Mouse (Mus musculus) monocyte, adult 2 months (primary cell): Measurements from ENCODE around the gene Cpne5.
"Not testable (repeated sequence)": the region's sequence is repeated elsewhere in the genome, so short reads cannot be mapped to it uniquely, and the experiment has no call there.

Experiments used
- DNase-seq, 2 experiments: peaks; one replicate each; pipeline ENCODE4 v3.0.0; 2022; ENCODE audit warnings: low spot score in 2 of 2, low read depth in 1 of 2

The Cpne5 gene

DNA sequence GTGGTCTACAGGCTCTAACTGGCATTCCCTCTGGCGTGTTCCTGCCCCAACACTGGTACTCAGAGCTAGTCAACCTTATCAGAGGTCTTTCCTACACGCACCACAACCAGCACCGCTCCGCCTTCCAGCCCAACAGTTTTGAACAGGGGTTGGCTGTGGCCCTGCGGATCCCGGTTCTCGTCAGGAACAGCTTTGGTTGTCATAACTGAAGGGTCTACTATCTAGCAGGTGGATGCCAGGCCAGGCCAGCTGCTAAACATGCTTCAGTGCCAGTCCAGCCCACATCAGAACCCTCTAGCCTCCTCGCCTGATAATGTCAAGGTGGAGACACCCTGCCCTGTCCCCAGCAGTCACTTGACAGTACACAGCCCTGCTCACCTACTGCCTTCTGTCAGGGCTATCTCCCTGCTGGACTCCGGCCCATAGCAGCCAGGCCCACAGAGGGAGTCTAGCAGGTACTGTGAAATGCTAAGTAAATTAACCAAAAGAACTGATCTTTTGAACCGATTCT, 19.1 kb upstream of the Cpne5 start:
- no peak for DNase-seq

DNA sequence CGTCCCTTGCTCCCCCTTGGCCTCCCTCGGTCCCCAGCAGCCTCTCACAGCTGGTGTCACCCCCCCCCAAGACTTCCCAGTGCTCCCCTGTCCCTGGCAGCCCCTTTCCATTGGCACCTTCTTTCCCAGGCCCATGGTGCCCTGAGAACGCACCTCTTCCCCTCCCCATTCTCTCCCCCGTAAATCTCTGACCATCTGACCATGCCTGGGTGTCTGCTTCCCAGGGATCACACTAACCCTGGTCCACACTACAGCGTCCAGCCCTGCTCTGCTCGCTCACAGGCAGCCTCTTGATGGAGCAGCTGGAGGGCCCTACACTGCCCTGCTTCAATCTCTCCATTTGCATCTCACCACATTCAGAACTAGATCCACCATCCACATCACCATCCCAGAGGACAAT, 18.5 kb upstream of the Cpne5 start:
- no peak for DNase-seq

DNA sequence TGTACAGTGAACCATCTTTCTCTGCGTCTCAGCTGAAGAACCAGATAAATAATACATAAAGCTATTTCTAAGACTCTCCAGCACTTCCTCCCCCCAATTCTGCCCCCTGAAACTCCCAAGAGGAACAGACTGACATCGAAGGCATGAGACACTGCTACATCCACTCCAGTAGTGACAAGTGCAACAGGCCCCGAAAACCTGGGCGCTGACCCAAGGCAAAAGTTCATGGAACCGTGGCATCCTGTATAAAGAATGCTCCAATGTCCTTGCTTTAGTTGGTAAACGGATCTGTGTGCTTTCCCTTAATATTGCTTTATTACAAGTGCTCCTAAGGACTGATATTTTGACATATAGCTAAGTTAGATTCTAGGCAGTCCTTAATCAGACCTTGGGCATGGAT, 16.8 kb upstream of the Cpne5 start:
- DNase-seq: not testable (repeated sequence)

DNA sequence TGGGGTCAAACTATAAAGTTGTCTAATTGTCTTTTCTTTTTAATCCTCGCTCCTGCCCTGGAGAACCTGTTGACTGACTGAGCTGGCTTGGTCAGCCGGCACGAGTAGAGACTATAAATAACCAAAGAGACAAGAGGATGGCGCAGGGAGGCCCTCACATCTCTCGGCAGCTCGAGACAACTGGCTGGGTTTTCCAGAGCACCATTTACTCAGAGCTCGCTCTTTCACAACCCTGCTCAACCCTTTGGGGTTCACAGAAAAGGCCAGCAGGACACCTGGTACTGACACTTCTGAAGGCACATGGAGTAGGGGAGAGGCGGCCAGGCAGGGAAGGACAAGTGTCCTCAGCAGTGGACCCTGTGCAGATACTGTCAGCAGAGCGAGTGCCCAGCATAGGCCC, 15.7 kb upstream of the Cpne5 start:
- DNase-seq: no peak

DNA sequence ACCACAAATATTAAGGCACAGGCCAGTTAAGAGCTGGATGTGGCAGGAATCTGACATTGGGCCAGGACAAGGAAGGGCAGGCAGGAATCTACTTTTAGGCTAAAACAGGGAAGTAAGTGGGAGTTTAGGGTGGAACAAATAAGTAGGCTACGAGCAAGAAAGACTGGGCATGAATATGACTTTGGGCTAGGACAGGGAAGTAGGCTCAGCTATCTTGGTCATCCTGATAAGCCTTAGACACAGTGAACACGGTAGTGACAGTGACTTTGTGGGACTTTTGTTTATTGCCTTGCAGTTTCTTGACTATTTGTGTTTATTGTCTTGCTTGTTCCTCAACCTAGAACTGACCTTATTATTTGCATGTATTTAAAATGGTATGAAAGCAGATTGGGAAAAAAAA, 15.3 kb upstream of the Cpne5 start:
- DNase-seq: no peak

DNA sequence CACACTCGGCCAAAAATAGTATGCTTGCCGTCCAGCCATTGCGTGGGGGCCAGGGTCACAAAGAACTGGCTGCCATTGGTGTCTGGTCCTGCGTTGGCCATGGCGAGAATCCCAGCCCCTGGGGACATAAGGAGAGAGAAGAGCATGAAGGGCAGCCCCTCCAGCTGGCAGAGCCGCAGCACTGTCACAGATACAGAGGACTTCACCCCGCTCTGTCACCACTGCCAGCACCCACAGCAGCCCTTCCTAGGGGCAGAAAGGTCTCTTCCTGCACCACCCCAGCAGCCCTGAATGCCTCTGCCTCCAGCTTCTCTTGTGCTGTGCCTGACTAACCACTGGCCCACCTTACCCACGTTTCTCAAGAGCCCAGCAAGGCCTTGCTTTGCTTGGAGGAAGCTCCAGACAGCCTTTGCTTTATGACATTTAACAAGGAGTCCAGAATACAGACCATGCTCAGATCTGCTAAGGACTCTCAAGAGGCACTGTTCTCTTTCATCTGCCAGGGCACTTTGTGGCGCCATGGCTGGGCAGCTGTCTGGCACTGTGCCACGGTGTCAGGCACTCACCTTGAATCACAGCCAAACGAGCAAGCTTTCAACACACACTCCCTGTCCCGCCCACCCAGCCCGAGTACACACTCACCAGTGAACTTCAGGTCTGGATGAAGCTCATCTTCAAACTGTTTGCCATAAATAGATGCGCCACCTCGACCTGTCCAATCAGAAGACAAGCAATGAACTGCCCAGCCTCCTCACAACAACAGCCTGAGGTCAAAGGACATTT, 13.8 kb upstream of the Cpne5 start:
- no peak for DNase-seq

DNA sequence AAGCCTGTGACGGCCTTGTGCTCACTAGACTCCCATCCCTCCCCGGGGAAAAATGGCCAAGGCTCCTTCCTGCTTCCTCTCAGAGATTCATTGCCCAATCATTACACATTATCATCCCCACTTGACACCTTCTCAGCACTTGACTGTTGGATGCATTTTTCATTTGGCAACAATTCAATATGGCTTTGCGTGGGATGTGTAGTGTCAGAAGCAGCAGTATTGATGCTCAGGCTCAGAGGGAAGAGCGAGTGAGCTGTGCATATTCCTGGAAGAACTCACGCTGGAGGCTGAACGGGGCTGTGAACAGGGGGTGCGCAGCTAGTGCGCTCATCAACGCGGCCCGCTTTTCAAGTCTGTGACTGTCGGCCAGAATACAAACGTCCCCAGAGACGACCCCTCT, 13.0 kb upstream of the Cpne5 start:
- DNase-seq: not testable (repeated sequence)

DNA sequence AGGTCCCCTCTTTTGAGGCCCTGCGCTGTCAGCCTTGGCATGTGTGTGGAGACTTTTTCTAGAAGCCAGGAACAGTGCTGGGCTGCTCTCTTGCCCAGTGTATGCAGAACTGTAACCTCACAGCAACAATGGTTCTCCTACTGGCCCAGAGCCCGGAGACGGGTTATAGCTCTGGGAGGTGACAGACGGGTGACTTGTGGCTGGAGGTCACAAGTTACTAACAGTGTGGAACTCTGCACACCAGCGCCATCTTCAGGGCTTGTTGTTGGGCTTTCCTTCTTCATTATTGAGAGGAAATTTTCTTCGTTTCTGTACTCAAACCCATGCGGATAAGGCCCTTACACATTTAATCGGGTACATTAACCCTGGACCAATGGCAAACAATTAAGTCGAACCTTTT, 11.5 kb upstream of the Cpne5 start:
- DNase-seq: no peak

DNA sequence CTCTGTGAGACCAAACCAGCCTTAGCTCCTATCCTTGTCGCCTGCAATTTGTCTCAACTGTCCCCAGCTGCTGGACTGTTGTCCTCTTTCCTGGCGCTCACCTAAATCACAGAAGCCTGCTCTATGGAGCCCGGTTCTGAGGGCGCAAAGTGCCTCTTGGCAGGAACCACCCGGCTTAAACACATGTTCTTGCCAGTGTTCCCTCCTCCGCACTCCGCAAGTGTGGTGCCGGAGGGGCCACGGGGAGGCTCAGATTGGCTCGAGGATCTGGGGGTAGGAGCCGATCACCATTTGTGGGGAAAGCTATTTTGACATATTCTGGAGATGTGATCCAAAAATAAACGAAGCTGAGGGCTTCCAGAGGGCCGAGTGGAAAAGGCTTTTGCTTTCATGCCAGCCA, 9.9 kb upstream of the Cpne5 start:
- DNase-seq: no peak

DNA sequence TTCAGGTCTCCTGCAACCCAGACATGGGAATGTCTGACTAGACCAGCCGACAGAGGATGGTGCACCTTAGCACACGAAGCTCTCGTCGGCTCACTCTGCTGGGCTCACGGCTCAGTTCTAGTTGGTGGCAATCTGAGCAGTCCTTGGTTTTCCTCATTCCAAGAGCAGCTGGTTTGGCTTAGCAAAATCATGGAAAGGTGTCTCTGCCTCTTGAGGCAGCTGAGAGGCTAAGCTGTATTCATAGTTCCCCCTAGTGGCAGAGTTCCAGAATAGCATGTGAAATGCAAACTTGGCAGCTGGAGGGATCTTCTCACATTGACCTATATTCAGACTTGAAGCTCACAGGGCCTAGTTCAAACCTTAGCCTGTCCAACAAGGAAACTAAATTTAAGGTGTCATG, 8.6 kb upstream of the Cpne5 start:
- no peak for DNase-seq

DNA sequence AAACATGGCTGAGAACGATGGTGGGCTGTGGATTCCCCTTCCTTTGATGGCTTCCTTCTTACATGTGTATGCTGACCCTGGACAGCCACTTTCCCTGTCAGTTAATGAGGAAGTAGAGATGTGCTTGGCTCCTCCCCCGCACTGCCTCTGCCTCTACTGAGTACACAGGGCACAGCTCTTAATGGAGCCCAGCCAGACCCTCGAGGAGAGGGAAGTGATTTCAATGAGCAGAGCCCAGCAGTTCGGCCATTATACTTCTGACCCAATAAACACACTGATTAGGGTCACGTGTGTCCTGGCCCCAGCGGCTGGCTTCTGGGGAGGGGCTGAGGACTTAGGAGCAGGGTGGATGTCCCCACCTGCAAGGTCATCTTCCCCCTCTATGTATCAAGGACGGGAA, 7.8 kb upstream of the Cpne5 start:
- peak; percentile 37 to 52 for DNase-seq

DNA sequence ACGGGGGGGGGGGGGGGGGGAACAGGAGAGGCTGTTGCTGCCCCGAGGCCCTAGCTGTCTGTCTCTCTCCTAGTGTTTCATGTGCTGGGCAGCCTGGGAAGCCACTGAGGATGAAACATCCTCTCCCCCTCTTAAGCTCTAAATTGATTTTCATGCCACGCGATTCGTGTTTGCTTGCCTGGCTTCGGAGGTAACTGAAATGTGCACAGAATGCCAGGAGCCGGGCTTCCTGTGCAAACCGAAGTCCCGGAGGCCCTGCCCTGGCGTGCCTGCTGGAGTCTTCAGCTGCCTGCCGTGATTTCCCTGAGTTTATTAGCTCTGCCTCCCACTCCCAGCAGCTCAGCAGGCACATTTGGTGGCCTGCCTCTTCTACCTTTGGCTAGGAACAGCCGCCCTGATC, 6.9 kb upstream of the Cpne5 start:
- no peak for DNase-seq

DNA sequence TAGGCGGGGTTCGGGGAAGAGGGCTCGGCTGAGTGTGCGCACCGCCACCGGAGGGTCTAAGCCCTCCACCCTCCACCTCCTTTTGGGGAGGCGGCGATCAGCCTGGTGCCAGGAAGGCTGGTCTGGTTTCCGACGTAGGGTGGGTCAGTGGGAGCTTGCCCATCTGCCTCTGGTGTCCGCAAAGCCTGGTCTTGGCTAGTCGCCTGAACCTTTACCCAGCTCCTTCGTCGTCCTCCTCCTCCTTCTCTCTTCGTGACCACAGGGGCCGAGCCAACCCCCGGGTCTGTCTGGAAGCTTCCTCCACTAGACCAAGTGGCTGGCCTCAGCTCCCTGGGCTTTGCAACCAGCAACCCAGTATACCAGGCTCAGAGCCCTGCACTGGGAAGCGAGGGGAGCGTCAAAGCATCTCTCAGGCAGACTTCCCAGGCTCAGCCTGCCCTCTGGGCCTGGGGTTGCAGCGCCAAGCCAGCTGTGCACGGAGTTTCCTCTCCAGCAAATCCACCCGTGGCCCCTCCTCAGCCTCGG, 516 bp upstream of the Cpne5 start:
- DNase-seq: no peak

DNA sequence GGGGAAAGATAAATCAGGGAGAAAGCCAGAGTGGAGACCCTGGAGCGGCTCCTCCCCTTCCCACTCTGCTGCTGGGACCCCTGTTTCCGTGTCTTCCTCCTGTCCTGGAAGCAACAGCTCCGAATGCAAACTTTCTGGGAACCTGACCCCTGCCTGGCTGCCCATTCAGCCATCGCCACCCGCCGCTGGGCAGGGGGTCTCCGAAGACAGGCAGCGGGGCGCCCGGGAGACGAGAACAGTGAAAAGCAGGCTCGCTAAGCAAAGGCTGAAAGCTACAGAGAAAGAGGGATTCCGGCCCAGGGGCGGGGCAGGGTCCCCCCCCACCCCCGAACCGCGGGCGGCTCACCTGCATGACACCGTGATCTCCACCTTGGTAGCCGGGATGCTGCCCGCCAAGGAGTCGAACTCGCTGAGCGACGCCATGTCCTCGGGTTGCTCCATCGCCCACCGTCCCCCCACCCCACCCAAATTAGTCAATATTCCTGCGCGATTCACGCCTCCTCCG, 648 bp downstream of the Cpne5 start:
- no peak for DNase-seq

DNA sequence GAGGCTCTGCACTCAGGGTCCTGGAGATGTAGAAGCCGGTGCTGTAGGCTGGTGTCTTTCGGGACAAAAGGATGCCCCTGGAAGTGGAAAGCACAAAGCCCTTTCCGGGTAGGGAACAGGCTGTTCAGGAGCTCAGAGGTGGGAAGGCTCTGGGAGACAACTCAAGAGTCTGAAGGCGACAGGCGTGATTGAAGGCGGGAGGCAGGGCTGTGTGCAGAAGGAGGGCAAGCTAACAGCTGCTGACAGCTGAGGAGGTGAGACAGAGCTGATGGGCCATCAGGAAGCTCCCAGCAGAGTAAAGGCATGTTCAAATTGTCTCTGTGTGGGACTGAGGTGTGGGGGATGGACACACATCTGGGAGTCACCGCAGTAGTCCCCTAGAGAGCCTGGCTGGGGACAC, 1.9 kb downstream of the Cpne5 start:
- no peak for DNase-seq

DNA sequence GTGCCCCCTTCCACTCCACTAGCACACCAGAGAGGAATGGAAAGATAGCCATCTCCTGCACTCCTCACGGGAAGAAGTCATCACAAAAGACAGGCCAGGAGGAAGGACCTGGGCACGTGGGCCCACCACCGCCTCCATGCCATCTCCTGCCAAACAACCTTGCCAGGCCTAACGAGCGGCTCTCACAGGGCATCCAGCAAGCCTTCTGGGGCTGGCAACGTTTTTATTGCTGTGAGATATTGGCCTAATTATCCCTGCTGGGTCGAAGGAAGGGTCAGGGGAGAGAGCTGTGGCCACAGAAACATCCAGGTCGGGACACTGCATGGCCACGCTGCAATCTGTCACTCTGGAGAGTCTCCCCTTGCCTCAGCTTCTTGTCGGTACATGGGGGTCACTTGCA, 6.9 kb downstream of the Cpne5 start:
- no peak for DNase-seq

DNA sequence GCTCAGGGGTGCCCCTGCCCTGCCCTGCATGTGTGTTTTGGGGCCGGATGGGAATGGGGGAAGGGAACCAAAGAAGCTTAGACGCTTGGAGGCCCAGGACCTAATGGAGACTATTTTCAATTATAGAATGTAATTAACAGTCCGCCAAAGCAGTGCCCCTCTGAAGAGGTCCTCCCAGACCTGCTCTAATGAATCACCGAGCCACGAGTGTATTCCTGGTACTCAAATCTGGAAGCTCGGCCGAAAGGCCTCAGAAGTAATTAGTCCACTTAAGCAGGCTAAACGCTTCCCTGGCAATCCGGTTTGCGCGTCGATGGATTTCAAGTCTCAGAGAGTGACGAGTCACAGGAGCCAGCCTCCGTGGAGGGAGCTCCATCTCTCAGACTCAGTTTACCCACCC, 17.3 kb downstream of the Cpne5 start:
- DNase-seq: no peak

DNA sequence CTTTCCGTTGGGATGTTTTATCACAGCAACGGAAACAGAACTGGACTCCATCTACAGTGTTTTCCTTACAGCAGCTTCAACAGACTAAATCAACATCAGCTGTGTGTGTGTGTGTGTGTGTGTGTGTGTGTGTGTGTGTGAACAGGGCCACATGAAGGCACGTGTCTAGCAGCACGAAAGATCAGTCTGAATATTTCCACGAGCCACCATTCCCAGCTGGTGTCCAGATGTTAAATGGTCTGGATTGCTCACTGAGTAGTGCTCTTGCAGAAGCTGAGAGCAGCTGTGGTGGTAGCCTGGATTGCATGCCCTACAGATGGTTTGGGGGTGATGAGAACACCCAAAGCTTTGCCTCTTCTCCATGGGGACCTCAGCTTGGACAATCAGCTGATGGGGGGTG, 19.9 kb downstream of the Cpne5 start:
- DNase-seq: no peak

DNA sequence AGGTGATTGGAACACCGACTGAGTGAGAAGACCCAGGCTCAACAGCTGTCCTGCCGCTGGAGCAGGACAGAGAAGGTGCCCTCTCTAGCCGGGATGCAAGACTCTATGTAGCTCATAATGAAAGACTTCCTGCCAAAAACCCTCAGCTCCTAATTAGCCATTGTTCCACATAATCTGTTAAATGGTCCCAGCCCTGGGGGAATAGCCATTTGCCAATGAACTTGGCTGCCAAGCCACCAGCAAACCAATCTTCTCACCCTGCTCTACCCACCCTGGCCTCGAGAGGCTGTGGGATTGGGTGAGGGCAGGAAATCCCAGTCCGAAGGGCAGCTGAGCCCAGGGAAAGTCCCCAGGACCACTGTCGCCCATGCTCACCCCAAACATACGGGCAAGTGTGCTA, 21.9 kb downstream of the Cpne5 start:
- no peak for DNase-seq

DNA sequence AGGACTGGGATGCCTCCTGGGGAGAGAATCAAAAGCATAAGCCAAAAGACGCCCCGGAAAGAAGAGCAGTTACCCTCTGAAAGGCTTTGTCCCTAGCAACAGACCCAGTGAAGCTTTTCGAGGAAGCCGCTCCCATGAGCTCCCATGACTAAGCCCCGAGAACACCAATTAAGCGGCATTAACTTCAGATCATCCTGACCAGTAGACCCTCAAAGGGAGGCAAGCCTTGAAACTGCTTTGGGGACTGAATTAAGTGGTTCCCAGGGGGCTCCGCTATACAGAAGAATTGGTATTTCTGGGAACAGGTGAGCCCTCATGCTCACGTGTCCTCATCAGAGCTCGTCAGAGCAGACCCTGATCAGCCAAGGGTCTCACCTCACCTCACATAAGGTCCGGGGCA, 23.3 kb downstream of the Cpne5 start:
- no peak for DNase-seq

DNA sequence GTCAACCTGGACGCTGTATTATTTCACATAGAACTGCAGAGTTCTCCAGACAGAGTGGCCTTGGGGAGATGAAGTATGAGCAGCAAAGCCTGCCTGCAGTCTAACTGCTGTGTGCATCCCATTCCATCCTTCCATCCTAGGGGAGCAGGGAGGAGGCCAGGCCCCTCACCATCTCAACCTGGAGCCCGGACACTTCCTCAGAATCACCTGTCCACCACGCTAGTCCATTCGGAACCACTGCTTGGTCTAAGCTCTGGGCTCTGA, 23.8 kb downstream of the Cpne5 start:
- DNase-seq: no peak

DNA sequence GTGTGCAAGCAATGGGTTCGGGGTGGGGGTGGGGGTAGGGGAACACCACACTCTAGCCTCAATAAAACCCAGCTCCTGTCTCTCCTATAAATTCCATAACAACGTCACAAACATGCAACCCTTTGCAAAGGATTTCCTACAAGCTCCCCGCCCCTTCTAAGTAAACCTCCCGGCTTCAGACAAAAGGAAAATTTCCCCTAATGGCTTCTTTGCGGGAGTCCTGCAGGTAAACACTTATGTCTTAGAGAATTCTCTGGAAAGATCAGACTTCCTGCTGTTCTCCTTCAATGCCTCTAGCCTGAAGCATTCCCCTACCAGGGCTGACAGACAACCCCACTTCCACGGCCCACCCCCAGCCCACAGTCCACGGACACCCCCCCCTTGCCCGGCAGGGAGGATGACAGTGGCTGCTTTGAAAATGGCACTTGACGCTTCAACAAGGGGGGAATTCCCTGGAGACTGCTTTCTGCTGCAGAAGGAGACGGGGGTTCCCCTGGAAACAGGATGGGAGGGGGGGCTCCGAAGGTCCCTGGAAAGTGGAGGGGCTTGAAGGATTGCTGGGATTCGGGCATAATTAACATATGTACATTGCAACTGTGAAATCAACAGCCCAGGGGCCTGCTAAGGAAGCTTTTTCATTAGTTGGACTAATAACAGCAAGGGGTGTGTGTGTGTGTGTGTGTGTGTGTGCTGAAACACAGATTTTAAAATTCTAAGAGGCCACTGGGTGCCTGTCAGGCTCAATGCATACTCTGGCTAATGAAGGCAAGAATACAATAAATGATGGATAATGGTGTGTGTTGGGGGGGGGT, 24.4 kb downstream of the Cpne5 start:
- no peak for DNase-seq
